Mouse (Mus musculus) forebrain, embryonic 13.5 days (tissue): ENCODE results near the gene Creb3l2. TPM values are rescaled to one million over a fixed set of nuclear protein-coding genes. Genes with fewer than 3 reads are reported as not detected.

Source experiments
- ATAC-seq: fragments of 200-750 bp; cut with Nextera tagmentation; 2 replicates; pipeline ENCODE4 v1.8.0; 2017
- H3K27ac ChIP-seq: fragments of 300-500 bp; sonication (generic); 2 replicates; pipeline ENCODE4 v1.5.1; 2015; ENCODE audit warnings: inconsistent platforms, mild to moderate bottlenecking, moderate library complexity
- H3K27me3 ChIP-seq: fragments of 300-500 bp; sonication (generic); 2 replicates; pipeline ENCODE4 v1.6.1; 2015; ENCODE audit warnings: mild to moderate bottlenecking, inconsistent platforms
- H3K36me3 ChIP-seq: fragments of 300-500 bp; sonication (generic); 2 replicates; pipeline ENCODE4 v1.6.1; 2015; ENCODE audit warnings: mild to moderate bottlenecking, inconsistent platforms; ENCODE audit not compliant: poor library complexity, severe bottlenecking
- H3K4me1 ChIP-seq: fragments of 300-500 bp; sonication (generic); 2 replicates; pipeline ENCODE4 v1.6.1; 2015; ENCODE audit warnings: inconsistent platforms
- H3K4me2 ChIP-seq: fragments of 300-500 bp; sonication (generic); 2 replicates; pipeline ENCODE4 v1.6.1; 2015; ENCODE audit warnings: inconsistent platforms, mild to moderate bottlenecking, moderate library complexity
- H3K4me3 ChIP-seq: fragments of 300-500 bp; sonication (generic); 2 replicates; pipeline ENCODE4 v1.5.1; 2015; ENCODE audit warnings: mild to moderate bottlenecking, inconsistent platforms
- H3K9ac ChIP-seq: fragments of 300-500 bp; sonication (generic); 2 replicates; pipeline ENCODE4 v1.6.1; 2015; ENCODE audit warnings: mild to moderate bottlenecking, inconsistent platforms
- H3K9me3 ChIP-seq: fragments of 300-500 bp; sonication (generic); replicated peaks from 2 replicates; pipeline ENCODE4 v1.6.1; 2016; ENCODE audit warnings: inconsistent platforms
- WGBS: fragments of 180-500 bp; shearing (Covaris S2); methylation state at CpG from one replicate; pipeline ENCODE4 v1.1.7; 2015; 5-methylcytosine and 5-hydroxymethylcytosine counted together
- polyA plus RNA-seq: library from polyadenylated mRNA; unstranded; fragments of >200 nt; fragmentation: Nextera tagmentation; extraction: Ambion mirVana; gene quantifications from 2 replicates; pipeline ENCODE4 v1.2.1, GENCODE M21; 2015

Gene Creb3l2
- polyA plus RNA-seq, 1 experiment from 2014 or later, result 2.0 TPM

- Histone ChIP-seq H3K9ac (no peak overlapping the region), H3K36me3 (no peaks in the 10 kb centered on the region), H3K27me3 (no peaks in the 10 kb centered on the region), H3K4me1 (no peaks in the 10 kb centered on the region), H3K4me2 (no peak overlapping the region), H3K27ac (no peak overlapping the region), H3K4me3 (no peak overlapping the region), H3K9me3 (no peaks in the 10 kb centered on the region)
- 72% methylated on average over 10 of the region's 10 CpGs for WGBS
- no peak for ATAC-seq
Measured at GRCm38 (mm10) chr6:37406018-37406417, 35.9 kb downstream of the Creb3l2 start.

GRCm38 (mm10) chr6:37404325-37404724 lies 37.6 kb downstream of the Creb3l2 start:
- Histone ChIP-seq H3K9me3 (no peaks in the 10 kb centered on the region), H3K9ac (no peak overlapping the region), H3K4me2 (no peak overlapping the region), H3K27me3 (no peaks in the 10 kb centered on the region), H3K36me3 (no peaks in the 10 kb centered on the region), H3K4me3 (no peak overlapping the region), H3K27ac (no peak overlapping the region), H3K4me1 (no peaks in the 10 kb centered on the region)
- ATAC-seq, result no peak
- 70% methylated on average over 3 of the region's 3 CpGs for WGBS

DNA sequence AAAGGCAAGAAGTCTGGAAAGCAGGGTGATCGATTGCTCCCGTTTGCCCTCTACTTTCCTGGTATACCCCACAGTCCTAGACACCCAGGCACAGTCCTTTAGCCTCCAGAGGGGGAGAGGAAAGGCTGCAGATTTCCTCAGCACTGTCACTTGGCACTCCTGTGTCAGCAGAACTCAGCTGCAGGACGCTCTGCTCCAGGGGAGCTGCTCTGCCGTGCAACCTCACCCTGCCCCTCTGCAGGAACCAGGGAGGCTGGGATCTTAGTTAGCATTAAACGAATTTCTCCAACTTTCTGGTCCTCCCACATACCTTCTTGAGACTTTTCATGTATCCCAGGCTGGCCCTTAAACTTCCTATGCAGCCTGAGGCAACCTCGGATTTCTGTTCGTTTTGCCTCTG lies 40.0 kb downstream of the Creb3l2 start:
- no peaks in the 10 kb centered on the region for H3K9me3 ChIP-seq
- H3K27ac ChIP-seq, result no peak overlapping the region
- H3K36me3 ChIP-seq, result no peaks in the 10 kb centered on the region
- ATAC-seq, result no peak
- WGBS, result 67% methylated on average over 7 of the region's 7 CpGs
- no peak overlapping the region for H3K9ac ChIP-seq
- no peak overlapping the region for H3K4me2 ChIP-seq
- H3K4me3 ChIP-seq, result no peak overlapping the region
- no peaks in the 10 kb centered on the region for H3K4me1 ChIP-seq
- no peaks in the 10 kb centered on the region for H3K27me3 ChIP-seq

GRCm38 (mm10) chr6:37400866-37401525 lies 41.0 kb downstream of the Creb3l2 start:
- H3K9me3 ChIP-seq, result no peaks in the 10 kb centered on the region
- no peak overlapping the region for H3K9ac ChIP-seq
- H3K4me3 ChIP-seq, result no peak overlapping the region
- H3K27ac ChIP-seq, result no peak overlapping the region
- 89% methylated on average over 11 of the region's 11 CpGs for WGBS
- H3K4me1 ChIP-seq, result no peaks in the 10 kb centered on the region
- no peaks in the 10 kb centered on the region for H3K27me3 ChIP-seq
- no peaks in the 10 kb centered on the region for H3K36me3 ChIP-seq
- ATAC-seq, result no peak
- no peak overlapping the region for H3K4me2 ChIP-seq

GRCm38 (mm10) chr6:37400167-37400566 lies 41.8 kb downstream of the Creb3l2 start:
- Histone ChIP-seq H3K9me3 (no peaks in the 10 kb centered on the region), H3K4me3 (no peak overlapping the region), H3K27ac (no peak overlapping the region), H3K4me2 (no peak overlapping the region), H3K36me3 (no peaks in the 10 kb centered on the region), H3K9ac (no peak overlapping the region), H3K27me3 (no peaks in the 10 kb centered on the region), H3K4me1 (no peaks in the 10 kb centered on the region)
- 91% methylated on average over 4 of the region's 4 CpGs for WGBS
- ATAC-seq, result no peak

- no peaks in the 10 kb centered on the region for H3K9me3 ChIP-seq
- H3K4me1 ChIP-seq, result no peaks in the 10 kb centered on the region
- no peaks in the 10 kb centered on the region for H3K36me3 ChIP-seq
- no peak overlapping the region for H3K4me3 ChIP-seq
- no peaks in the 10 kb centered on the region for H3K27me3 ChIP-seq
- no peak overlapping the region for H3K27ac ChIP-seq
- 87% methylated on average over 10 of the region's 10 CpGs for WGBS
- no peak overlapping the region for H3K4me2 ChIP-seq
- H3K9ac ChIP-seq, result no peak overlapping the region
- no peak for ATAC-seq
Measured at GRCm38 (mm10) chr6:37398943-37399342, 43.0 kb downstream of the Creb3l2 start.

DNA sequence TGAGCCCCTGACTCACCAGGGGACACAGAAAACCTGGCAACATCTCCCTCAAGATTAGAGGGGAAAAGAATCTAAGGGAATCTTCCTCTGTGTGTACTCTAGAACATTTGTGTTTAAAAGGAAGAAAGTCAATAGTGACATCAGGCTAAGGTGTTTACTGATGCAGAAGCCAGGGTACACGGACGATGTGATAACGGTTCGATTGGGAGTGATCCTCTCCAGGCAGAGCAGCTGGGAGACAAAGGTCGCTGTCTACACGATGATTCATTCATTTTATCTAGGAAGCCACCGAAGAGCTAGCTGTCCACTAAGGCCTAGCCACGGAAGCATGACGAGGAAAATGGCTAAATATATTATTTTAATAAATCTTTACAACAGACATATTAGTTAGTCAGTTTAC lies 44.0 kb downstream of the Creb3l2 start:
- Histone ChIP-seq H3K27me3 (no peaks in the 10 kb centered on the region), H3K4me2 (no peak overlapping the region), H3K4me1 (no peaks in the 10 kb centered on the region), H3K36me3 (no peaks in the 10 kb centered on the region), H3K4me3 (no peak overlapping the region), H3K27ac (no peak overlapping the region), H3K9ac (no peak overlapping the region), H3K9me3 (no peaks in the 10 kb centered on the region)
- ATAC-seq, result no peak
- WGBS, result 93% methylated on average over 9 of the region's 9 CpGs

- H3K4me3 ChIP-seq, result no peak overlapping the region
- no peaks in the 10 kb centered on the region for H3K36me3 ChIP-seq
- no peaks in the 10 kb centered on the region for H3K9me3 ChIP-seq
- no peak for ATAC-seq
- no peak overlapping the region for H3K9ac ChIP-seq
- peaks cover 3% of the 10 kb centered on the region; the same call in 1 of the 2 replicates for H3K4me1 ChIP-seq
- no peak overlapping the region for H3K4me2 ChIP-seq
- no peaks in the 10 kb centered on the region for H3K27me3 ChIP-seq
- no peak overlapping the region for H3K27ac ChIP-seq
- 97% methylated on average over 4 of the region's 4 CpGs for WGBS
Measured at GRCm38 (mm10) chr6:37397254-37397653, 44.7 kb downstream of the Creb3l2 start.

DNA sequence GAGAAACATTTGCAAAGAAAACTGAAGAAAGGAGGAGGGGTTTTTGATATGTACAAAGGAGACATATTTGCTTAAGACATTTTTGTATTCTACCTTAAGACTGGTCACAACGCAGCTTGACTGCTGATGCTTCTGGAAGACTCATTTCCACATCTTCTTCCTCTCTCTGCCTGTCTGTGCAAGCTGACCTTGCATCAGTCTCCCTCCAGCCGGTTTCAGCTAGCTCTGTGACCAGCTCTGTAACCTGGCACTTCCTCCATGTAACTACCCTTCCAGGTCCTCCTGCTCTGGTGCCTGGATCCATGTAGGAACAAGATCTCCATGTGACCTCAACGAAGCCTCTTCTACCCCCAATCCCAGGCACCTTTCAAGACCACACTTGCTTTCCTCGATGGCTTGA lies 45.8 kb downstream of the Creb3l2 start:
- WGBS, result 88% methylated on average over 4 of the region's 4 CpGs
- ATAC-seq, result no peak
- no peak overlapping the region for H3K27ac ChIP-seq

GRCm38 (mm10) chr6:37393263-37393662 lies 48.7 kb downstream of the Creb3l2 start:
- H3K27me3 ChIP-seq, result no peaks in the 10 kb centered on the region
- H3K9me3 ChIP-seq, result no peaks in the 10 kb centered on the region
- H3K4me2 ChIP-seq, result no peak overlapping the region
- ATAC-seq, result no peak
- no peak overlapping the region for H3K27ac ChIP-seq
- whole genome bisulfite sequencing, result 40% methylated on average over 6 of the region's 6 CpGs
- H3K36me3 ChIP-seq, result no peaks in the 10 kb centered on the region
- H3K4me1 ChIP-seq, result peaks cover 6% of the 10 kb centered on the region; the same call in 1 of the 2 replicates
- no peak overlapping the region for H3K4me3 ChIP-seq
- no peak overlapping the region for H3K9ac ChIP-seq

More for the DNA sequence above, 45.8 kb downstream of the Creb3l2 start:
- no peaks in the 10 kb centered on the region for H3K9me3 ChIP-seq
- H3K36me3 ChIP-seq, result no peaks in the 10 kb centered on the region
- H3K4me3 ChIP-seq, result no peak overlapping the region
- no peak overlapping the region for H3K4me2 ChIP-seq
- no peak overlapping the region for H3K9ac ChIP-seq
- no peaks in the 10 kb centered on the region for H3K27me3 ChIP-seq
- H3K4me1 ChIP-seq, result peaks cover 6% of the 10 kb centered on the region; the same call in 1 of the 2 replicates

DNA sequence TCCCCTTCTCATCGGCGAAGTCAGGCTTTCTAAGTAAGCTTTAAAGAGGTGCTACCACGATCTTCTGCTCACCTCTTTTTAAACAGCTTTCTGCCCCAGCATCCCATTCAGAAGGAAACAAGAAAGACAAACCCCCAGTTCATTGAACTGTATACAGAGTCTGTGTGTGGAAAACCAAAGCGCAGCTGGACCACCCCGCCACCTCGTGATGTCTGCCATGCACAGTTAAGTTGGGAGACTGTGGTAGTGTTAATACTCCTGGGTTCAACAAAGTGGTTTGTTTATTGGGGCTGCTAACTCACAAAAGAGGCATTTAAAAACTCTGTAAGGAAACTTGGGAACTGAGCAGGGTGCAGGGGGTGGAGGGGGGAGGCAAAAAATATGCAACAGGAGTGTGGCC lies 49.7 kb downstream of the Creb3l2 start:
- no peak overlapping the region for H3K4me2 ChIP-seq
- H3K27me3 ChIP-seq, result no peaks in the 10 kb centered on the region
- H3K36me3 ChIP-seq, result no peaks in the 10 kb centered on the region
- H3K9ac ChIP-seq, result no peak overlapping the region
- peaks cover 6% of the 10 kb centered on the region; the same call in 1 of the 2 replicates for H3K4me1 ChIP-seq
- ATAC-seq, result no peak
- WGBS, result 58% methylated on average over 6 of the region's 6 CpGs
- H3K9me3 ChIP-seq, result no peaks in the 10 kb centered on the region
- H3K27ac ChIP-seq, result no peak overlapping the region
- no peak overlapping the region for H3K4me3 ChIP-seq

GRCm38 (mm10) chr6:37391313-37391712 lies 50.6 kb downstream of the Creb3l2 start:
- Histone ChIP-seq H3K27me3 (no peaks in the 10 kb centered on the region), H3K9ac (no peak overlapping the region), H3K27ac (no peak overlapping the region), H3K4me3 (no peak overlapping the region), H3K36me3 (no peaks in the 10 kb centered on the region), H3K4me2 (no peak overlapping the region), H3K4me1 (peaks cover 6% of the 10 kb centered on the region; the same call in 1 of the 2 replicates), H3K9me3 (no peaks in the 10 kb centered on the region)
- WGBS, result 93% methylated on average over 7 of the region's 7 CpGs
- no peak for ATAC-seq

- ATAC-seq, result no peak
- no peak overlapping the region for H3K27ac ChIP-seq
- no peak overlapping the region for H3K9ac ChIP-seq
- peaks cover 6% of the 10 kb centered on the region; the same call in 1 of the 2 replicates for H3K4me1 ChIP-seq
- 77% methylated on average over 8 of the region's 8 CpGs for WGBS
- H3K36me3 ChIP-seq, result no peaks in the 10 kb centered on the region
- H3K4me3 ChIP-seq, result no peak overlapping the region
- H3K27me3 ChIP-seq, result no peaks in the 10 kb centered on the region
- H3K4me2 ChIP-seq, result no peak overlapping the region
- no peaks in the 10 kb centered on the region for H3K9me3 ChIP-seq
Measured at GRCm38 (mm10) chr6:37388960-37389359, 53.0 kb downstream of the Creb3l2 start.
